Mouse (Mus musculus): ENCODE data around the gene Bckdk. TPM values are rescaled to one million over a fixed set of nuclear protein-coding genes. Genes with fewer than 3 reads are reported as not detected.

Gene Bckdk
- polyA plus RNA-seq, 1 experiment from 2014 or later = 130 TPM

GRCm38 (mm10) chr7:127926066-127926465 is 22.2 kb downstream of the Bckdk start:
- Histone ChIP-seq H3K27ac (no peak overlapping the region), H3K9me3 (replicated peaks) (no peaks in the 10 kb centered on the region), H3K4me1 (peaks cover 16% of the 10 kb centered on the region), H3K27me3 (ENCODE audit: low read depth, poor library complexity, severe bottlenecking) (peaks cover 35% of the 10 kb centered on the region), H3K36me3 (peaks cover 61% of the 10 kb centered on the region), H3K4me3 (no peak overlapping the region)
- 92% methylated on average over 8 of the region's 8 CpGs for WGBS
- no peak for DNase-seq (ENCODE audit: low spot score)

- Histone ChIP-seq H3K36me3 (peaks cover 54% of the 10 kb centered on the region), H3K4me1 (peaks cover 24% of the 10 kb centered on the region), H3K4me3 (no peak overlapping the region), H3K27ac (no peak overlapping the region), H3K27me3 (ENCODE audit: low read depth, poor library complexity, severe bottlenecking) (peaks cover 35% of the 10 kb centered on the region), H3K9me3 (replicated peaks) (no peaks in the 10 kb centered on the region)
- WGBS = 87% methylated on average over 11 of the region's 11 CpGs
- DNase-seq (ENCODE audit: low spot score) = no peak
These were observed 23.0 kb downstream of the Bckdk start for GRCm38 (mm10) chr7:127926846-127927245.

- no peak for DNase-seq (ENCODE audit: low spot score)
- Histone ChIP-seq H3K36me3 (peaks cover 45% of the 10 kb centered on the region), H3K4me3 (no peak overlapping the region), H3K4me1 (peaks cover 31% of the 10 kb centered on the region), H3K27me3 (ENCODE audit: low read depth, poor library complexity, severe bottlenecking) (peaks cover 35% of the 10 kb centered on the region), H3K27ac (no peak overlapping the region), H3K9me3 (replicated peaks) (no peaks in the 10 kb centered on the region)
- 90% methylated on average over 11 of the region's 11 CpGs for WGBS
These were observed 23.8 kb downstream of the Bckdk start for GRCm38 (mm10) chr7:127927726-127928125.

DNA sequence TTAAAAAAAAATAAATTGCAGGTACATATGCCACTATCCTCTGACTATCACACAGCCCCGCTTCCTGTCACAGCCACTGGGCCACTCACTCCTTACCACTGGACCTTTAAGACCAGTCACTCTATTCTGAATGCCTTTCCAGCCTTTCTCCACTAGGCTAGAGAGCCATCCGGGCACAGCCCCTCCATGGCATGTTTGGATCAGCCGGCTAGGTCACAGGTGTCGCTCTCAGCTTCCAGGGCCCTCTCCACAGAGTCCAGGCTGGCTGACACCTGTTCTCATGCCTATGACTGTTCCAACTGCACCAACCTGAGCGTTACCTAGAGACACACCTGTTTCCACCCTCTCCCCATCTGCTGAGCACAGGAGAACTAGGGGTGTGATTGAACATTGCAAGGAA is 24.7 kb downstream of the Bckdk start:
- Histone ChIP-seq H3K4me1 (peaks cover 40% of the 10 kb centered on the region), H3K9me3 (replicated peaks) (no peaks in the 10 kb centered on the region), H3K4me3 (peak overlapping the region; percentile 42), H3K27ac (no peak overlapping the region), H3K36me3 (peaks cover 38% of the 10 kb centered on the region), H3K27me3 (ENCODE audit: low read depth, poor library complexity, severe bottlenecking) (peaks cover 35% of the 10 kb centered on the region)
- 52% methylated on average over 5 of the region's 5 CpGs for WGBS
- no peak for DNase-seq (ENCODE audit: low spot score)

GRCm38 (mm10) chr7:127929923-127930322 is 26.0 kb downstream of the Bckdk start, which contains the start of gene Prss8:
Gene Prss8, minus strand, starts transcription at chr7:127930104.
- H3K36me3 ChIP-seq = peaks cover 25% of the 10 kb centered on the region
- 9% methylated on average over 6 of the region's 6 CpGs for WGBS
- peaks cover 53% of the 10 kb centered on the region for H3K4me1 ChIP-seq
- H3K4me3 ChIP-seq = peak within 1 kb of the TSS; percentile 42
- H3K27me3 ChIP-seq (ENCODE audit: low read depth, poor library complexity, severe bottlenecking) = peaks cover 35% of the 10 kb centered on the region
- H3K27ac ChIP-seq = peak within 1 kb of the TSS; percentile 50
- peak; percentile 39 for DNase-seq (ENCODE audit: low spot score)
- H3K9me3 ChIP-seq (replicated peaks) = no peaks in the 10 kb centered on the region

DNA sequence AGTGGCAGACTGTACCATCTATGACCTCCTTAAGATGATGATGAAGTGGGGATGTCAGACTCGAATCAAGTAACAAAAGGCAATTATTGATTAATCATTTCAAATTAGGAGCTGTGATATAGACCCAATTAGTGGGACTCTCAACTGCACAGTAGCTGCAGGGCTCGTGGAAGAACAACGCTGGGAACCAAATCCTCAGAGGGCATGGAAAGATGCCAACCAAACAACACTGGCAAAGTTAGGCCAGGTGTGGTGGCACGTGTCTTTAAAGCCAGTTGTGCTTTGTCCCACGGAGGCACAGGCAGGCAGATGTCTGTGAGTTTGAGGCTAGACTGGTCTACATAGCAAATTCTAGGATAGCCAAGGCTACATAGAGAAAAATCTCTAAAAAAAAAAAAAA is 26.8 kb downstream of the Bckdk start:
- Histone ChIP-seq H3K27ac (no peak overlapping the region), H3K4me1 (peaks cover 55% of the 10 kb centered on the region), H3K36me3 (peaks cover 18% of the 10 kb centered on the region), H3K9me3 (replicated peaks) (no peaks in the 10 kb centered on the region), H3K27me3 (ENCODE audit: low read depth, poor library complexity, severe bottlenecking) (peaks cover 35% of the 10 kb centered on the region), H3K4me3 (no peak overlapping the region)
- 73% methylated on average over 5 of the region's 5 CpGs for WGBS
- DNase-seq (ENCODE audit: low spot score) = no peak

GRCm38 (mm10) chr7:127931351-127932135 is 27.7 kb downstream of the Bckdk start:
- Histone ChIP-seq H3K9me3 (replicated peaks) (no peaks in the 10 kb centered on the region), H3K27me3 (ENCODE audit: low read depth, poor library complexity, severe bottlenecking) (peaks cover 39% of the 10 kb centered on the region), H3K4me3 (no peak overlapping the region), H3K4me1 (peaks cover 62% of the 10 kb centered on the region), H3K27ac (peak overlapping the region; percentile 42; the same call in 1 of the 2 replicates), H3K36me3 (peaks cover 9% of the 10 kb centered on the region)
- no peak for DNase-seq (ENCODE audit: low spot score)
- 51% methylated on average over 13 of the region's 13 CpGs for WGBS

DNA sequence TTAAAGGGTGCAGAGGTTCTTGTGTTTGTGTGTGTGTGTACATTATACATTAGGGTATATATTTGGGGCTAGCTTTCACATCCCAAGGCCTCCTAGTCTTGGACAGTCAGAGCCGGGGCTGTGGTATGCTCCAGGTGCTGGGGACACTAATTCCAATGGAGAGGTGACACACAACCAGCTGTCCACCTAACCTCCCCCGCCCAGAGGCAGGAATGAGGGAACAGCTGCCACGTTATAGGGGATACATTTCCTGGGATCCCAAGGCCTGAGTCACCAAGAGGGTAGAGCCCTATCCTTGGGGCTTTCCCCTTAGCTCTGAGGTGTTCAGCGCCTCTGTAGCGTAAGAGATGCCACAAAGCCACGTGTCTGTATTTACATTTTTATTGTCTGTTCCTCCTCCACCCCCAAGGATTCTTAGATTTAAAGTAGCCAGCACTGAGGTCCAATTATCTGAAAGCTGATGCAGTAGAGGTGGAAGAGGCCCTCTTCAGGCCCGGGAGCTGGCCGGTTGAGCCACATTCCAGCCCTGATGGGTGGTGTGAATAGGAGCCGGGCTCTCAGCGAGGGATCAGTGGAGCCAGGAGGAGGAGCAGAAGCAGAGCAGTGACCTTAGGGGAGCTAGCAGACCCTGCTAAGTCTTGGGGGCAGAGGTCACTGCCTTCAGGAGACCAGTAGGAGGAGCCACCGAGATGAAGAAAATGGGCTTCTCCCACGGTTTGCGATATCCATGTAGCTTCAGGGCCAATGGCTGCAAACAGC is 28.6 kb downstream of the Bckdk start:
- H3K4me3 ChIP-seq = no peak overlapping the region
- no peak for DNase-seq (ENCODE audit: low spot score)

DNA sequence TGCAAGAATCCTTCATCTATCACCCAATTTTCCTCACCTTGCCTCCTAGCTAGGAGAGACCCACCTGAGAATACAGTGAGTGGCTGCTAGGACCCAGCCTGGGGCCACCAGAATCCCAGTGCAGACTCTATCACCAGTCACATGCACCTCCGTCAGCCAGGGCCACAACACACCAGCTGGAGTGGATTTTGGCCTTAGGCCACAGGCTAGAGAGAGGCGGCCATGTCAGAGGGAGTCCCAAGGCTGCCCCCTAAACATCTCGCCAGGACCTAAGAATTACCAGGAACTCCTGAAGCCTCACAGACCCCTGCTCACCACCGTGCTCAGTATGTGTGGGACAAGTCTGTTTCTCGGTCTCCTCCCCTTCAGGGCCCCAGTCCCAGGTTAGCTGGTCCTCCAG is 30.2 kb downstream of the Bckdk start:
- Histone ChIP-seq H3K27me3 (ENCODE audit: low read depth, poor library complexity, severe bottlenecking) (peaks cover 23% of the 10 kb centered on the region), H3K4me3 (no peak overlapping the region), H3K4me1 (peaks cover 58% of the 10 kb centered on the region), H3K36me3 (no peaks in the 10 kb centered on the region), H3K27ac (peak overlapping the region; percentile 82; the same call in 1 of the 2 replicates), H3K9me3 (replicated peaks) (no peaks in the 10 kb centered on the region)
- DNase-seq (ENCODE audit: low spot score) = no peak
- WGBS = 89% methylated on average over 5 of the region's 5 CpGs

More for the DNA sequence above, 28.6 kb downstream of the Bckdk start:
- peaks cover 62% of the 10 kb centered on the region for H3K4me1 ChIP-seq
- WGBS = 16% methylated on average over 13 of the region's 13 CpGs
- 0 out of 2 replicates have a peak overlapping the region, but pooled peaks have one; percentile 4 for H3K27ac ChIP-seq
- peaks cover 40% of the 10 kb centered on the region for H3K27me3 ChIP-seq (ENCODE audit: low read depth, poor library complexity, severe bottlenecking)
- no peaks in the 10 kb centered on the region for H3K9me3 ChIP-seq (replicated peaks)
- peaks cover 3% of the 10 kb centered on the region; the same call in 1 of the 2 replicates for H3K36me3 ChIP-seq

- peak overlapping the region; percentile 82 for H3K27ac ChIP-seq
- H3K9me3 ChIP-seq (replicated peaks) = no peaks in the 10 kb centered on the region
- peak overlapping the region; percentile 65 for H3K4me3 ChIP-seq
- DNase-seq (ENCODE audit: low spot score) = peak; percentile 95
- H3K4me1 ChIP-seq = peaks cover 47% of the 10 kb centered on the region
- H3K36me3 ChIP-seq = no peaks in the 10 kb centered on the region
- H3K27me3 ChIP-seq (ENCODE audit: low read depth, poor library complexity, severe bottlenecking) = peaks cover 12% of the 10 kb centered on the region
- 7% methylated on average over 32 of the region's 32 CpGs for WGBS
These were observed 31.3 kb downstream of the Bckdk start for GRCm38 (mm10) chr7:127935028-127935722.

- DNase-seq (ENCODE audit: low spot score) = no peak
- Histone ChIP-seq H3K4me1 (peaks cover 45% of the 10 kb centered on the region), H3K27ac (peak overlapping the region; percentile 82), H3K4me3 (peak overlapping the region; percentile 65), H3K9me3 (replicated peaks) (no peaks in the 10 kb centered on the region), H3K36me3 (no peaks in the 10 kb centered on the region), H3K27me3 (ENCODE audit: low read depth, poor library complexity, severe bottlenecking) (peaks cover 7% of the 10 kb centered on the region; the same call in 1 of the 2 replicates)
- under 1% methylated on average over 38 of the region's 38 CpGs for WGBS
These were observed 31.9 kb downstream of the Bckdk start for GRCm38 (mm10) chr7:127935748-127936159.

DNA sequence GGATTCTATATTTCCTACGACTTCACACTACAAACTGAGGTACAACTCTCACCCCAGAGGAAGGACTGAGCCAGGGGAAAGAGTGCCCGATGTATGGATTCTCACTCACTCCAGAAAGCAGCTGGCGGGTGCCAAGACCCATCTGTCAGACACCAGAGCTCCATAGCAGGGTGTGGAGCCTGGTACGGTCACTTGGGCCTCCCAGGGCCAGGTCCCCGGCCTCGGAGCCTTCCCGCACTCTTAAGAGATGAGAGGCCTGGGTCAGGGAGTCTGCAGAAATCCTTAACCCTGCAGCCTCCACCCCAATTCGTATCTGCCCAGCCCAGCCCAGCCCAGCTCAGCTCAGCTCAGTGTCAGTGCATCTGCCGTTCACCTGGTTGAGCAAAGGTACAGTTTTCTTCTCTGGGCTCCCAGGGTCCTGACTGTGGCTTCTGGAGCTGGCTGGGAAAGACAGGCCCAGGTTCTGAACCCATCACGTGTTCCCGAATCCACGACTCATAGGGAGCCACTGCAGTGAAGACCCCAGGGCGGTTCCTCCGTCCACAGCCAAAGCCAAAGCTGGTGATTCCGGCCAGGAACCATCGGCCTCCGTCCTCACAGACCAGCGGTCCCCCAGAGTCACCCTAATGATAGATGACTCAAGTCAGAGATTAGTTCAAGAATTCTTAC is 32.5 kb downstream of the Bckdk start:
- no peak for DNase-seq (ENCODE audit: low spot score)
- 58% methylated on average over 18 of the region's 18 CpGs for WGBS

More for the DNA sequence above, 32.5 kb downstream of the Bckdk start:
- H3K9me3 ChIP-seq (replicated peaks) = no peaks in the 10 kb centered on the region
- peaks cover 43% of the 10 kb centered on the region for H3K4me1 ChIP-seq
- H3K4me3 ChIP-seq = peak overlapping the region; percentile 65
- peak overlapping the region; percentile 25; the same call in 1 of the 2 replicates for H3K27ac ChIP-seq
- H3K27me3 ChIP-seq (ENCODE audit: low read depth, poor library complexity, severe bottlenecking) = peaks cover 7% of the 10 kb centered on the region; the same call in 1 of the 2 replicates
- H3K36me3 ChIP-seq = no peaks in the 10 kb centered on the region
